Mouse (Mus musculus): Measurements from ENCODE around the gene Nxph1.

Nxph1 gene

GRCm38 (mm10) chr6:8959810-8960209 is 11.6 kb downstream of the Nxph1 start:
- no peak for DNase-seq (ENCODE audit: extremely low spot score, low spot score)

DNA sequence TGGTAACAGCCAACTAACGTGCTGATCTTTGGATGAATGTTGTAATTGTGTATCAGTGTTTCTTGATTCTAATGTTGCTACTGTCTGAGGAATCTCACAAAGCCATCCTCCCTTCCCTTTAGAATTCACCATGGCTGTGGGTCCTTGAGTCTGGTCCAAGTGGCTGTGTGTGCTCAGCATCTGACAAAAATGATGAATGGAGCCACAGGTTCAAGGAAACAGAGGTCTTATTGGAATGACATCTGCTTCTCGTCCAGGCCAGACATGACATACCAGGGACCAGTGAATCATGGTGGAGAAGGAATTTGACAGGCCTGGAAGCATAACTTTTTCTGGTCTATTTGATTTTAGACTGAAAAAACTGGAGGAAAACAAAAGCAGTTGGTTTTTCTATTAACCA is 22.3 kb downstream of the Nxph1 start:
- DNase-seq (ENCODE audit: extremely low spot score, low spot score): no peak

DNA sequence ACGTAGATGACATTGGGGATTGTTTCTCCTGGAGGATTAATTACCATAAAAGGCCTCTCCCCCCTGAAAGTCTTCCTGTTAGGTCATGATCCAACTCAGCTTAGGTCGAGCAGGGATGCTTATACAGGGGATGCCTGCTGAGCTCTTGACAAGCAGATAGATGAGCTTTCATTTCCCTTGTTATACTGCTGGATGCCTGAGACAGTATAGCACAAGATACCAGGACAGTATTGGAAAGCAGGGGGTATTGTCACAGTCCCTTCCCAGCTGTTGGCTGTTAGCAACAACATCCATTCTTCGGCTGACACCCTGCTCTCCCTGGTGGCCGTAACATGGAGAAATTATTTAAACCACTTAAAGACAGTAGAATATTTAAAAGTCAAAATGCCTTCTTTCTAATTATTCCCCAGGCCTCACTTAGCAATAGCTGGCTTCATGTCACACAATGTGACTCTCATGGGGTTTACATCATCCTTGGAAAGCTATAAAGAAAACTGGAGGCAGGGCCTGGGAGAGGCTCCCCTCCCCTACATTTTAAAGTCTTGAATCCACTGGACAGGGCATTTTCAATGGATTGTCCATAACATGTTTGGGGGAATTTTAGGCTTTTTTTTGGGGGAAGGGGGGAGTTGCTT is 31.1 kb downstream of the Nxph1 start:
- DNase-seq (ENCODE audit: extremely low spot score, low spot score): no peak

- no peak for DNase-seq (ENCODE audit: extremely low spot score, low spot score)
Measured at GRCm38 (mm10) chr6:8996301-8996943, 48.2 kb downstream of the Nxph1 start.

DNA sequence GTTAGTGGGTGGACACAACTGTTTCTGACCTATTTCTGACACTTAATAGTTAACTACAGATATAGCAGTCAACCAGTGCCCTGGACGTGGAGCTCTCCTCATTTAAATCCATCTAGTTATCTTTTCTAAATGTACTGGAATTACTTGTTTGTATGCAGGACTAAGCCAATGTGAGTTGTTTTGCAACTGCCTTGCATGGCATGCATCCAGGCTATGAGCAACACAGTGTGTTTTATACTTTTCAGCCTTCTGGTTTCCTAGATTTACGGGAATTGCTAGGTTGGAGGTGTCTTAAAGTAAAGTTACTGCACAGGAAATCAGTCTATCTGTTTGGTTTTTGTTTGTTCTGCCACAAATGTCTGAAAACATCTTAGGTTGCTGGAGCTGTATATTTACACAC is 49.1 kb downstream of the Nxph1 start:
- DNase-seq (ENCODE audit: extremely low spot score, low spot score): no peak

DNA sequence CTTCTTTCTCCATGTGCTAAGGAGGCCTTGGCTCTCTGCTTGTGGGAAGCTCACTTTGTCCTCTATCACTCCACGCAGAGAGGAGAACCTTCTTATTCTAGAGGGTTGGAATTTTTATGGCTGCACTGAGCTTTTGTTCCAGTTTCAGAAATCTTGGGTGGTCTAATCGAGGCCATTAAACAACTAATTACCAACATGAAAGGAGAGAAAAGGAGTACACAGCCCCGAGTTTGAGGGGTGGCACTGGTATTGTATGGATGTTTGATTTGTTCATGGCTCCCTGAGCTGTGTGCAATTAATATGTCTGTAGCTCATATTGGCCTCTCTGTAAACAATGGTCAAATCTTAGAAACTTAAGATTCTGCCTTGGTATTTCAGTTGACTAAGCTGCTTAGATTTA is 54.5 kb downstream of the Nxph1 start:
- no peak for DNase-seq (ENCODE audit: extremely low spot score, low spot score)

GRCm38 (mm10) chr6:9026631-9027030 is 78.4 kb downstream of the Nxph1 start:
- no peak for DNase-seq (ENCODE audit: extremely low spot score, low spot score)

- DNase-seq (ENCODE audit: extremely low spot score, low spot score): no peak
Measured at GRCm38 (mm10) chr6:9027146-9027545, 78.9 kb downstream of the Nxph1 start.

DNA sequence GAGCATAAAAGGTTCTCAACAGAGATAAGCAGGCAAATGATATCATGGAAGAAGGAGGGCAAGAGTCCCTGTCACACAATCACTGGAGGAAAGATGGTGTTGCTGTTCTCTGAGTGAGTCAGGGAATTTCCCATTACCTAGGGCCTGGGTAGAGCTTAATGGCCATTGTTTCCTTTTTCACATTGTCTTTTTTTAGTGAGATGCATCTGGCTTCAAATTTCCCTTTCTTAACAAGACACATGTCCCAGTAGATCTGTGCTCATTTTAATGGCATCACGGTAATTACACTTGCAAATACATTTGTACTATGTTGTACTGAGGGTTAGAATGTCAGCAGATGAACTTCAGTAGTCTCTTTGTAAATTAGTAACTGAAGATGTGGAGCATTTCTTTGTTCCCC is 80.3 kb downstream of the Nxph1 start:
- no peak for DNase-seq (ENCODE audit: extremely low spot score, low spot score)

- no peak for DNase-seq (ENCODE audit: extremely low spot score, low spot score)
Measured at GRCm38 (mm10) chr6:9039286-9039685, 91.1 kb downstream of the Nxph1 start.

- no peak for DNase-seq (ENCODE audit: extremely low spot score, low spot score)
Measured at GRCm38 (mm10) chr6:9040991-9041390, 92.8 kb downstream of the Nxph1 start.

GRCm38 (mm10) chr6:9042391-9042790 is 94.2 kb downstream of the Nxph1 start:
- DNase-seq (ENCODE audit: extremely low spot score, low spot score): no peak

DNA sequence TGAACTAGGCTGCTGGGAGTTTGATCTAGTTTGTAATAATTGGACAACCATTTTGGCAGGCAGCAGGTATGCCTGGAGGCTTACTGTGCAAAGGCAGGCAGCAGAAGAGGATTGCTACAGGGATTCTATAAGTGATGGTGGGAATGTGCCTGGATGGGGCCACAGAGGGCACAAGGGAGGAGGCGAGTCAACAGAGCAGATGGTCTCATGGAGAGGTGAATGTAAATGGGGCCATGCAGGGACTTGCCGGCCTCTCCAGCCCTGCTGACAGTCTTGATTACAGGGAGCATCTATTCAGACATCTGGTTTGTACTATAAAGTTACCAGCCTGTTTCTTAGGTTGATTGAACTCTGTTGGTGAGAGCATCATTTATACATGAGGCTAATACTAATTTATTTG is 98.6 kb downstream of the Nxph1 start:
- DNase-seq (ENCODE audit: extremely low spot score, low spot score): no peak

- no peak for DNase-seq (ENCODE audit: extremely low spot score, low spot score)
Measured at GRCm38 (mm10) chr6:9061261-9062105, 113.3 kb downstream of the Nxph1 start.

GRCm38 (mm10) chr6:9066435-9066834 is 118.2 kb downstream of the Nxph1 start:
- DNase-seq (ENCODE audit: extremely low spot score, low spot score): no peak

GRCm38 (mm10) chr6:9069913-9070312 is 121.7 kb downstream of the Nxph1 start:
- peak; percentile 17 for DNase-seq (ENCODE audit: extremely low spot score, low spot score)

GRCm38 (mm10) chr6:9076463-9076862 is 128.2 kb downstream of the Nxph1 start:
- no peak for DNase-seq (ENCODE audit: extremely low spot score, low spot score)

DNA sequence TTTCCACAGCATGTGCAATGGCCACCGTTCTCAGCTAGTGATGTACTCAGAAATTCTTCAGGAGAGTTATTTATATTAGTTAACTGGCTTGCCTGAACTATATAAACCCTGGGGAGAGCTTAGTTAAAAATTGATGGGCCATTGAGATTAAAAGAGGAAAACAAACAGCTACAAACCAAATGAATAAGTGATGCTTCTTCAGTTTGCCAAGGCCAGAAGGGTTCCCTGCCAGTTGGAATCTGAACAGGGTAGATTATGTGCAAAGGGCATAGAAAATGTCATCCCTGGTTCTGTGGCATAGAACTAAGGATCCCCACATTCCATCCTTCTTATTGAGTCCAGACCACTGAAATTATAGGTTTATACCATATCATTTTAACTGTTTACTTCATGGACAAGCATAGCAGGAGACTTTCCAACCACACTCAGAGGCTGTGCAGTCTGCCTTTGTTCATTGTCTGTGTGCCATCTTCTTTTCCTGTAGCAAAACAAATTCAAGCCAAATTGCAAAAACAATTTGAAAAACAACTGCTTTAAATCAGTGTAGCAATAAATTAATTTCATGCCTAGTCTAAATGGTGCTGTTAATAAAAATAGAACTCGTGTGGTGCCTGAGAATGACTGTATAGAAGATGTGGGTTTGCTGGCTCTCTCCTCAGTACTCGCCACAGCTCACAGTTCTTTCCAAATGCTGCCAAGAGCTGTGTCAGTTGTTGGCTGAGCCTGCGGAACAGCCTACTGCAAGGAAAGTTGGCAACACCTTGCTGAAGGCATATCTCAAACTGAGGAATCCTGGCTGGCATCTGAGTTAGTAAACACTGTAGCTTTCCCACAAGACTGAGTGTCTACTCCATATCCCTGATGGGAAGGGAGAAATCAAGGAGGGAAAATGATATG is 129.8 kb downstream of the Nxph1 start:
- no peak for DNase-seq (ENCODE audit: extremely low spot score, low spot score)

DNA sequence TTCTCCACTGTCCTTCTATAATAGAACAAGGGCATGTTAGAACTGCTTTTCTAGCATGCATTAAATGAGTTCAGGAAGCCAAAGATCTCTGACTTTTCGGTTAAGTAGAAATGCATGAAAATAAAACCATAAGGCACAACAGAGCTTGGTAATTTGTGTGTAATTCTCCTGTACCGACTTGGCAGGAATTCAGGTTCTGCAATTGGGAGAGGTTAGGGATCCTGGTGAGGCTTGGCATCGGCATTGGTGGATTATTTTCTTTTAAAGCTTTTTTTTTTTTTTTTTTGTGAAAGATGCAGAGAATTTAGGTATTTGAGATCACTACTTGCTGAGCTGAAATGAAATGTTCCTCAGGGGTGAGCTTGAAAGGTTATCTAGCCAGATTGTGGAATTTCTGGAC is 135.6 kb downstream of the Nxph1 start:
- no peak for DNase-seq (ENCODE audit: extremely low spot score, low spot score)

- DNase-seq (ENCODE audit: extremely low spot score, low spot score): no peak
Measured at GRCm38 (mm10) chr6:9097345-9097744, 149.1 kb downstream of the Nxph1 start.

DNA sequence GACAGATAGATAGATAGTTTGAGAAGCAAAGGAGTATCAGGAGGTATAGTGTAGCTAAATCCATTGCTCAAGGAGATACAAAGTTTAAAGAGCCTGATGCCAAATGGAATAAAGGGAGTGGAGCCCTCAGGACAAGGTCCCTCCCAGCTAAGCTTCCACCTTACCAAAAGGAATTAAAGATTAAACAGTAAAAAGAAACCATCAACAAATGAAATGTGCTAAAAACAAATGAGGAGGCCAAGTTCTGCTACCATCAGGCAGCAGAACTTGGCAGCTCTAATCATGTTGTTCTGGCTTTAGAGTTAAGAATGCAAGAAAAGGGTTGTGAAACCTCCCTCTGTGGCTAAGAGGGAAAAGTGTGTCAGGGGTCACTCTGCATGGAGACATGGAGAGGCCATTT is 159.1 kb downstream of the Nxph1 start:
- DNase-seq (ENCODE audit: extremely low spot score, low spot score): no peak

Data from neural tube, embryonic 10.5 days (tissue).